Mouse (Mus musculus) Patski (cell line): Measurements from ENCODE around the gene Pou2f3. TPM values are rescaled to one million over a fixed set of nuclear protein-coding genes. Genes with fewer than 3 reads are reported as not detected.

Experiments
- ATAC-seq: fragments of 100-300 bp; one replicate; pipeline ENCODE4 v1.8.0; 2021
- CTCF ChIA-PET: fragments of 350-600 bp; sonication (Branson Sonifier 250); formaldehyde crosslinking; loops from one replicate; lab custom pipeline; 2022; ENCODE audit warnings: inconsistent platforms; lab: Charles Lee
- POLR2A ChIA-PET: fragments of 350-600 bp; sonication (Branson Sonifier 250); formaldehyde crosslinking; loops from one replicate; lab custom pipeline; 2022; ENCODE audit warnings: antibody characterized with exemption, inconsistent platforms; lab: Charles Lee
- DNase-seq: peaks from one replicate; pipeline ENCODE4 v3.0.0-alpha.2; 2011; ENCODE audit warnings: low read depth, low spot score
- H3K27me3 ChIP-seq: fragments of 371-371 bp; one replicate; pipeline ENCODE4 v1.5.1; 2021
- CTCF ChIP-seq: fragments of 100-300 bp; IDR thresholded peaks from one replicate; pipeline ENCODE4 v1.5.1; 2021
- in situ Hi-C: fragments of 300-500 bp; cut with MboI; formaldehyde crosslinking; loops from 3 replicates; pipeline ENCODE4 v1.11.1; 2018; ENCODE audit warnings: low pct_unique_long_range_greater_than_20kb, mixed read lengths
- polyA plus RNA-seq: library from polyadenylated mRNA; unstranded; gene quantifications from one replicate; pipeline ENCODE4 v1.2.3, GENCODE M21; 2021

Pou2f3 gene
- polyA plus RNA-seq, 1 experiment from 2014 or later = 0.04 TPM

GRCm38 (mm10) chr9:43097801-43098557, 112.2 kb downstream of the Pou2f3 start:
- POLR2A ChIA-PET = no interaction called here
- ATAC-seq (no peak), DNase-seq (no peak)
- no peak for TF ChIP-seq CTCF
- no peaks in the 10 kb centered on the region for H3K27me3 ChIP-seq
- CTCF ChIA-PET = interaction anchor here (1.1 to 2.0 kb wide), 6 partner anchors 8 to 104 kb away, joined by 3 to 6 read pairs (median 4); partner anchors contain the start of gene Arhgef12
- in situ Hi-C loops = no loop called here

- H3K27me3 ChIP-seq = no peaks in the 10 kb centered on the region
- POLR2A ChIA-PET = no interaction called here
- CTCF ChIA-PET = no interaction called here
- TF ChIP-seq CTCF = no peak
- in situ Hi-C loops = no loop called here
- DNase-seq (no peak), ATAC-seq (no peak)
These were observed 113.8 kb downstream of the Pou2f3 start for GRCm38 (mm10) chr9:43096337-43096736.

GRCm38 (mm10) chr9:43094828-43095227, 115.3 kb downstream of the Pou2f3 start:
- CTCF ChIA-PET = interaction anchor here (1.8 kb wide), 1 partner anchor 22 kb away, joined by 5 read pairs; no protein-coding TSS in a partner anchor
- in situ Hi-C loops = no loop called here
- H3K27me3 ChIP-seq = no peaks in the 10 kb centered on the region
- ATAC-seq (no peak), DNase-seq (no peak)
- POLR2A ChIA-PET = no interaction called here
- no peak for TF ChIP-seq CTCF

- ATAC-seq = no peak
- no peak for DNase-seq
- POLR2A ChIA-PET = interaction anchor here (1.0 kb wide), 1 partner anchor 11 kb away, joined by 3 read pairs; no protein-coding TSS in a partner anchor
- CTCF ChIA-PET = interaction anchor here (1.1 to 1.8 kb wide), 2 partner anchors 21 to 66 kb away, joined by 3 to 5 read pairs; no protein-coding TSS in a partner anchor
- TF ChIP-seq CTCF = no peak
- no peaks in the 10 kb centered on the region for H3K27me3 ChIP-seq
- in situ Hi-C loops = no loop called here
These were observed 116.4 kb downstream of the Pou2f3 start for GRCm38 (mm10) chr9:43093803-43094202.

GRCm38 (mm10) chr9:43085686-43086285, 124.4 kb downstream of the Pou2f3 start:
- in situ Hi-C loops = no loop called here
- no peak for ATAC-seq
- CTCF ChIA-PET = interaction anchor here (1.2 to 2.1 kb wide), 3 partner anchors 13 to 35 kb away, joined by 3 to 11 read pairs (median 3); no protein-coding TSS in a partner anchor

GRCm38 (mm10) chr9:43084496-43085362, 125.4 kb downstream of the Pou2f3 start:
- ChIA-PET POLR2A (interaction anchor here (1.3 kb wide), 1 partner anchor 12 kb away, joined by 3 read pairs; no protein-coding TSS in a partner anchor), CTCF (interaction anchor here (1.1 to 2.1 kb wide), 4 partner anchors 10 to 24 kb away, joined by 3 to 11 read pairs (median 3); no protein-coding TSS in a partner anchor)
- DNase-seq (no peak), ATAC-seq (no peak)
- no peak for TF ChIP-seq CTCF
- in situ Hi-C loops = no loop called here
- no peaks in the 10 kb centered on the region for H3K27me3 ChIP-seq

More at GRCm38 (mm10) chr9:43085686-43086285, 124.4 kb downstream of the Pou2f3 start:
- no peaks in the 10 kb centered on the region for H3K27me3 ChIP-seq
- no peak for TF ChIP-seq CTCF
- POLR2A ChIA-PET = interaction anchor here (1.3 kb wide), 1 partner anchor 13 kb away, joined by 3 read pairs; no protein-coding TSS in a partner anchor
- DNase-seq = no peak

- ChIA-PET POLR2A (interaction anchor here (1.2 kb wide), 1 partner anchor 15 kb away, joined by 3 read pairs; no protein-coding TSS in a partner anchor), CTCF (interaction anchor here (1.1 to 1.2 kb wide), 2 partner anchors 9 to 11 kb away, joined by 3 read pairs; no protein-coding TSS in a partner anchor)
- in situ Hi-C loops = no loop called here
- no peak for ATAC-seq
- TF ChIP-seq CTCF = no peak
- no peak for DNase-seq
- no peaks in the 10 kb centered on the region for H3K27me3 ChIP-seq
These were observed 126.6 kb downstream of the Pou2f3 start for GRCm38 (mm10) chr9:43083441-43084055.

GRCm38 (mm10) chr9:43078711-43079110, 131.5 kb downstream of the Pou2f3 start:
- CTCF ChIA-PET = interaction anchor here (1.4 to 1.5 kb wide), 2 partner anchors 10 to 11 kb away, joined by 3 read pairs; no protein-coding TSS in a partner anchor
- no peaks in the 10 kb centered on the region for H3K27me3 ChIP-seq
- DNase-seq (no peak), ATAC-seq (no peak)
- POLR2A ChIA-PET = no interaction called here
- in situ Hi-C loops = no loop called here
- no peak for TF ChIP-seq CTCF

- no peak for DNase-seq
- ChIA-PET POLR2A (no interaction called here), CTCF (no interaction called here)
- TF ChIP-seq CTCF = no peak
- in situ Hi-C loops = no loop called here
- no peaks in the 10 kb centered on the region for H3K27me3 ChIP-seq
- ATAC-seq = no peak
These were observed 134.0 kb downstream of the Pou2f3 start for GRCm38 (mm10) chr9:43076163-43076562.
